23 mouse cellular contexts compared by ENCODE assay signal in genomic region chr2:171000165-171000564, GRCm38 (mm10).
DNase-seq lines count a peak whose midpoint lies in the region; ATAC-seq and TF ChIP-seq lines count a peak whose summit lies in the region.
"Had no signal": no experiment of that assay in that cellular context is flagged by ENCODE, and none has a peak within 500 bp of the region (broad histone marks: within the 10 kb centered on the region; RNA-seq: fewer than 3 reads in every experiment).

No protein-coding gene starts in this region.

- no peak for DNase-seq in forebrain, embryonic 11.5 days (ENCODE audit: low spot score)
- DNase-seq in forebrain, postnatal 0 days, result no peak
- DNase-seq in midbrain, embryonic 11.5 days (ENCODE audit: low spot score, missing footprints), result no peak
- DNase-seq in left cerebral cortex, adult 11 months (ENCODE audit: low spot score), result no peak
- no peak for DNase-seq in layer of hippocampus, postnatal 25 days (ENCODE audit: extremely low spot score in 1 of 2, low spot score in 1 of 2)
- DNase-seq: adrenal gland, adult 8-10 months; adrenal gland, postnatal 36 days; B cell, adult 2 months; cerebellum, adult 11-12 months; cerebellum, adult 9-11 months; cerebellum, postnatal 36 days; gastrocnemius, postnatal 14 days; heart, adult 2 months; heart, postnatal 14 days had no signal

- H3K4me3 ChIP-seq in forebrain, embryonic 11.5 days (ENCODE audit: low read depth, low read length), result no peak overlapping the region
- H3K4me3 ChIP-seq in forebrain, postnatal 0 days (ENCODE audit: low read depth, low read length), result no peak overlapping the region
- H3K4me3 ChIP-seq in midbrain, embryonic 13.5 days (replicated peaks), result no peak overlapping the region
- H3K4me3 ChIP-seq in midbrain, embryonic 11.5 days (ENCODE audit: low read depth, low read length), result no peak overlapping the region
- no peak overlapping the region for H3K4me3 ChIP-seq in forebrain, embryonic 15.5 days
- H3K4me3 ChIP-seq in midbrain, embryonic 16.5 days (ENCODE audit: low read depth, low read length), result no peak overlapping the region
- H3K4me3 ChIP-seq: embryonic facial prominence, embryonic 13.5 days; heart, adult 2 months; heart, embryonic 15.5 days; hindbrain, embryonic 15.5 days had no signal

- H3K4me2 ChIP-seq in forebrain, embryonic 11.5 days (ENCODE audit: low read depth, low read length, severe bottlenecking), result no peak overlapping the region
- no peak overlapping the region for H3K4me2 ChIP-seq in forebrain, postnatal 0 days (ENCODE audit: low read depth)
- no peak overlapping the region for H3K4me2 ChIP-seq in midbrain, embryonic 13.5 days (replicated peaks)
- H3K4me2 ChIP-seq in midbrain, embryonic 11.5 days, result no peak overlapping the region
- H3K4me2 ChIP-seq in forebrain, embryonic 15.5 days (replicated peaks), result no peak overlapping the region
- no peak overlapping the region for H3K4me2 ChIP-seq in midbrain, embryonic 16.5 days (ENCODE audit: low read length)
- H3K4me2 ChIP-seq: embryonic facial prominence, embryonic 13.5 days; heart, embryonic 11.5 days; heart, embryonic 15.5 days; hindbrain, embryonic 15.5 days had no signal

- no peaks in the 10 kb centered on the region for H3K9me3 ChIP-seq in forebrain, embryonic 11.5 days (ENCODE audit: control insufficient read depth, low read length)
- H3K9me3 ChIP-seq in forebrain, postnatal 0 days (ENCODE audit: low read length), result no peaks in the 10 kb centered on the region
- no peaks in the 10 kb centered on the region for H3K9me3 ChIP-seq in midbrain, embryonic 13.5 days
- no peaks in the 10 kb centered on the region for H3K9me3 ChIP-seq in midbrain, embryonic 11.5 days (ENCODE audit: control insufficient read depth, low read length)
- no peaks in the 10 kb centered on the region for H3K9me3 ChIP-seq in forebrain, embryonic 15.5 days
- H3K9me3 ChIP-seq in midbrain, embryonic 16.5 days (replicated peaks; ENCODE audit: control insufficient read depth, low read length, poor library complexity, severe bottlenecking), result no peaks in the 10 kb centered on the region
- H3K9me3 ChIP-seq: embryonic facial prominence, embryonic 13.5 days; heart, embryonic 15.5 days; hindbrain, embryonic 15.5 days had no signal

- no peak overlapping the region for H3K9ac ChIP-seq in forebrain, embryonic 11.5 days (ENCODE audit: low read length)
- H3K9ac ChIP-seq in forebrain, postnatal 0 days, result no peak overlapping the region
- no peak overlapping the region for H3K9ac ChIP-seq in midbrain, embryonic 13.5 days (replicated peaks)
- H3K9ac ChIP-seq in midbrain, embryonic 11.5 days (ENCODE audit: low read length), result no peak overlapping the region
- H3K9ac ChIP-seq in forebrain, embryonic 15.5 days (replicated peaks), result no peak overlapping the region
- H3K9ac ChIP-seq in midbrain, embryonic 16.5 days (ENCODE audit: low read depth, low read length), result no peak overlapping the region
- H3K9ac ChIP-seq: embryonic facial prominence, embryonic 13.5 days; heart, embryonic 15.5 days; hindbrain, embryonic 15.5 days had no signal

- 71% methylated on average over 3 of the region's 3 CpGs for WGBS in forebrain, embryonic 11.5 days
- 41% methylated on average over 3 of the region's 3 CpGs for WGBS in forebrain, postnatal 0 days
- 40% methylated on average over 3 of the region's 3 CpGs for WGBS in midbrain, embryonic 13.5 days
- 81% methylated on average over 3 of the region's 3 CpGs for whole genome bisulfite sequencing in midbrain, embryonic 11.5 days
- WGBS in forebrain, embryonic 15.5 days, result 38% methylated on average over 3 of the region's 3 CpGs
- WGBS in midbrain, embryonic 16.5 days, result 31% methylated on average over 3 of the region's 3 CpGs

- ATAC-seq in forebrain, embryonic 11.5 days (replicated peaks; ENCODE audit: low FRiP score), result 0 out of 2 replicates have a peak, but pooled peaks have one; percentile 24
- no peak for ATAC-seq in forebrain, postnatal 0 days
- peak; percentile 85 for ATAC-seq in midbrain, embryonic 13.5 days
- ATAC-seq in midbrain, embryonic 11.5 days (ENCODE audit: low FRiP score), result no peak
- ATAC-seq in forebrain, embryonic 15.5 days (replicated peaks), result peak; percentile 55; the same call in 1 of the 2 replicates
- ATAC-seq in midbrain, embryonic 16.5 days, result peak; percentile 72
- ATAC-seq: CD4-positive, CD25-positive, alpha-beta regulatory T cell, adult 4 months had no signal

- no peak for TF ChIP-seq CTCF in forebrain, postnatal 0 days (IDR thresholded peaks at IDR 0.05; ENCODE audit: low read depth)

- no peak overlapping the region for H3K27ac ChIP-seq in forebrain, embryonic 11.5 days (ENCODE audit: low read depth, low read length)
- no peak overlapping the region for H3K27ac ChIP-seq in forebrain, postnatal 0 days (ENCODE audit: low read depth, low read length)
- no peak overlapping the region for H3K27ac ChIP-seq in midbrain, embryonic 13.5 days
- no peak overlapping the region for H3K27ac ChIP-seq in midbrain, embryonic 11.5 days (ENCODE audit: low read depth, low read length)
- H3K27ac ChIP-seq in forebrain, embryonic 15.5 days (replicated peaks), result no peak overlapping the region
- no peak overlapping the region for H3K27ac ChIP-seq in midbrain, embryonic 16.5 days (ENCODE audit: low read length)
- H3K27ac ChIP-seq: embryonic facial prominence, embryonic 13.5 days; heart, adult 2 months; heart, embryonic 15.5 days; hindbrain, embryonic 15.5 days had no signal

- H3K4me1 ChIP-seq in forebrain, embryonic 11.5 days (replicated peaks; ENCODE audit: control insufficient read depth, insufficient read depth, low read length), result no peaks in the 10 kb centered on the region
- H3K4me1 ChIP-seq in forebrain, postnatal 0 days (ENCODE audit: insufficient read depth), result no peaks in the 10 kb centered on the region
- peaks cover 6% of the 10 kb centered on the region; the same call in 1 of the 2 replicates for H3K4me1 ChIP-seq in midbrain, embryonic 13.5 days (replicated peaks)
- no peaks in the 10 kb centered on the region for H3K4me1 ChIP-seq in midbrain, embryonic 11.5 days (ENCODE audit: control insufficient read depth, insufficient read depth, low read length)
- peaks cover 5% of the 10 kb centered on the region; the same call in 1 of the 2 replicates for H3K4me1 ChIP-seq in forebrain, embryonic 15.5 days
- H3K4me1 ChIP-seq in midbrain, embryonic 16.5 days (ENCODE audit: control insufficient read depth, insufficient read depth, low read length), result peaks cover 2% of the 10 kb centered on the region; the same call in 1 of the 2 replicates
- H3K4me1 ChIP-seq: heart, embryonic 15.5 days had no signal

- no peaks in the 10 kb centered on the region for H3K27me3 ChIP-seq in forebrain, embryonic 11.5 days (ENCODE audit: control insufficient read depth, insufficient read depth, low read length)
- H3K27me3 ChIP-seq in forebrain, postnatal 0 days (ENCODE audit: insufficient read depth, low read length), result no peaks in the 10 kb centered on the region
- H3K27me3 ChIP-seq in midbrain, embryonic 13.5 days, result no peaks in the 10 kb centered on the region
- no peaks in the 10 kb centered on the region for H3K27me3 ChIP-seq in midbrain, embryonic 11.5 days (ENCODE audit: control insufficient read depth, insufficient read depth, low read length)
- H3K27me3 ChIP-seq in forebrain, embryonic 15.5 days, result no peaks in the 10 kb centered on the region
- no peaks in the 10 kb centered on the region for H3K27me3 ChIP-seq in midbrain, embryonic 16.5 days (ENCODE audit: control insufficient read depth, insufficient read depth, low read depth, low read length)
- H3K27me3 ChIP-seq: embryonic facial prominence, embryonic 13.5 days; heart, embryonic 15.5 days; hindbrain, embryonic 15.5 days had no signal

- no peaks in the 10 kb centered on the region for H3K36me3 ChIP-seq in forebrain, embryonic 11.5 days (ENCODE audit: control insufficient read depth, insufficient read depth, low read length)
- H3K36me3 ChIP-seq in forebrain, postnatal 0 days (ENCODE audit: insufficient read depth), result no peaks in the 10 kb centered on the region
- H3K36me3 ChIP-seq in midbrain, embryonic 13.5 days, result no peaks in the 10 kb centered on the region
- no peaks in the 10 kb centered on the region for H3K36me3 ChIP-seq in midbrain, embryonic 11.5 days (ENCODE audit: control insufficient read depth, insufficient read depth, low read length)
- H3K36me3 ChIP-seq in forebrain, embryonic 15.5 days, result no peaks in the 10 kb centered on the region
- no peaks in the 10 kb centered on the region for H3K36me3 ChIP-seq in midbrain, embryonic 16.5 days (ENCODE audit: control insufficient read depth, insufficient read depth, low read length)
- H3K36me3 ChIP-seq: embryonic facial prominence, embryonic 13.5 days; G1E; heart, embryonic 15.5 days; hindbrain, embryonic 15.5 days had no signal

Comparison
In these comparisons a context has a peak if more than half of its experiments do, and no peak if none do; other contexts are left out.
1. ATAC-seq: peak in forebrain, embryonic 11.5 days (single experiment), midbrain, embryonic 13.5 days (single experiment), forebrain, embryonic 15.5 days (single experiment) and midbrain, embryonic 16.5 days (single experiment); none in forebrain, postnatal 0 days (single experiment) and midbrain, embryonic 11.5 days (single experiment).